Mouse (Mus musculus): ENCODE results near the gene Bend5.

The Bend5 gene

GRCm38 (mm10) chr4:111486187-111486586 lies 71.4 kb downstream of the Bend5 start:
- DNase-seq (ENCODE audit: low spot score in 2 of 2) = no peak

- no peak for DNase-seq (ENCODE audit: low spot score in 2 of 2)
These were observed 72.5 kb downstream of the Bend5 start for GRCm38 (mm10) chr4:111487233-111487843.

GRCm38 (mm10) chr4:111493750-111494404 lies 79.1 kb downstream of the Bend5 start:
- peak in 1 of 2 experiments; percentile 50 for DNase-seq (ENCODE audit: low spot score in 2 of 2)

- peak; percentile 27 to 77 for DNase-seq (ENCODE audit: low spot score in 2 of 2)
These were observed 81.1 kb downstream of the Bend5 start for GRCm38 (mm10) chr4:111495949-111496348.

- DNase-seq (ENCODE audit: low spot score in 2 of 2) = no peak
These were observed 83.9 kb downstream of the Bend5 start for GRCm38 (mm10) chr4:111498751-111499150.

- no peak for DNase-seq (ENCODE audit: low spot score in 2 of 2)
These were observed 86.6 kb downstream of the Bend5 start for GRCm38 (mm10) chr4:111501441-111501840.

GRCm38 (mm10) chr4:111502965-111503727 lies 88.3 kb downstream of the Bend5 start:
- no peak for DNase-seq (ENCODE audit: low spot score in 2 of 2)

- no peak for DNase-seq (ENCODE audit: low spot score in 2 of 2)
These were observed 90.1 kb downstream of the Bend5 start for GRCm38 (mm10) chr4:111504952-111505351.
